Mouse (Mus musculus): Measurements from ENCODE around the gene Gm20431. TPM values are rescaled to one million over a fixed set of nuclear protein-coding genes. Genes with fewer than 3 reads are reported as not detected.

The Gm20431 gene
- total RNA-seq, 2 experiments from 2014 or later = 6.1 TPM; not detected in 1

DNA sequence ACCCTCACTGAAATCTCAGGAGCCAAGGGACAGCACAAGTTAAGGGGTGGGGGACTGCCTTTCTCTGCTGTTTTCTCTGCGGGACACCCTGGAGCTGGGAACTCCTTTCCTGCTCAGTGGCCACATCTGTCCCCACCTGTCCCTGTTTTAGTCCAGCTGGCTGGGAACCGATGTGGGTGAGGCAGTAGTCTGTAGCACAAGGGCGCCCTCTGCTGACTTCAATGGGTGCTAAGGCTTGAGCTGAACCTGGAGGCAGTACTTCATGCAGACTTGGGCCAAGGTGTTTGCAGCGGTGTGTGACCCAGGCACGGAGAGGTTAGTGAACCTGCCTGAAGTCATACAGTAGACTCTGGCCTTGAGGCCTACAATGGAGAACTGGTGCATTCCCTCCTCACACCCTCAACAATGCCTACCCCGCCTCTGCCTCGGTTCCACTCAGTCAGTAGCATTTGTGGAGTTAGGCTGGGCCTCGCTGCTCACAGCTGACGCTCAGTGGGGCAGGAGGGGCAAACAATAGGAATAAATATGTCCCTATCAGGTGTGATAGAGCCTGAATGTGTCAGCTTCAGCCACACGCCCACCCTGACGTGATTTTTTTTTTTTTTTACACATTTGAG is 56.0 kb downstream of the Gm20431 start:
- ATAC-seq (ENCODE audit: poor library complexity, severe bottlenecking) = peak; percentile 91

DNA sequence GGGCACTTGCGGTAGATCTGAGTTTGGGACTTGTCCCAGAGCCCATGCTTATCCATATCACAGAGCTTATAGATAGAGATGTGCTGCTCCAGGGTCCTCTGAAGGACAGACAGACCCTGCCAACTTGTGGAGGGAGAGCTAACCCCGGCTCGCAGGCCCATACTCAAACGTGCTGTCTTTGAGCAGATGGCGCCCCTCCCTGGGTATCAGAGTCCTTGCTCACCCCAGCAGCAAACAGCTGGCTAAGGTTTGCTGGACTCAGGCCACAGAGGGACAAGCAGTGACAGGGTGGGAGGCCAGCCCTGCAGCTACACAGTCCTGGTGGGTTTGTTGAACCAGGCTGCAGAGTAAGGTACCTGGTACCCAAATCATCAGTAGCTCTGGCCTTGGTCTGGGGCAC is 58.3 kb downstream of the Gm20431 start:
- ATAC-seq (ENCODE audit: poor library complexity, severe bottlenecking) = no peak

DNA sequence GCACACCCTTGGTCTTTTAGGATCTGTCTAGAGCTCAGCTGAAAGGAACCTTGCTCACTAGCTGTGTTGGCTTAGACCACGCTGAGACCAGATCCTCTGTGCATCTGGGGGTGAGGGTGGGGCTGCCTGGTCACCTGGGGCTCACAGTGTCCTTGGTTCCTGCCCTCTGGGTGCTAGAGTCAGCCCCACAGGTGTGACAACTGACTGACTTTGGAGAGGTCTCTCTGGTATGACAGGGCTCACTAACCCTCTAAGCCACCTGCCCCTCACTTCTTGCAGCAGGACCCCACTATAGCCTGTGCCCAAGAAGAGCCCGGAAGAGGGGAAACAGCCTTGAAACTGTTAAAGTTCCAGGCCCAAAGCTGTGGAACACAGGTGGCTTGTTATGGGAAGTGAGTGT is 58.9 kb downstream of the Gm20431 start:
- ATAC-seq (ENCODE audit: poor library complexity, severe bottlenecking) = no peak

DNA sequence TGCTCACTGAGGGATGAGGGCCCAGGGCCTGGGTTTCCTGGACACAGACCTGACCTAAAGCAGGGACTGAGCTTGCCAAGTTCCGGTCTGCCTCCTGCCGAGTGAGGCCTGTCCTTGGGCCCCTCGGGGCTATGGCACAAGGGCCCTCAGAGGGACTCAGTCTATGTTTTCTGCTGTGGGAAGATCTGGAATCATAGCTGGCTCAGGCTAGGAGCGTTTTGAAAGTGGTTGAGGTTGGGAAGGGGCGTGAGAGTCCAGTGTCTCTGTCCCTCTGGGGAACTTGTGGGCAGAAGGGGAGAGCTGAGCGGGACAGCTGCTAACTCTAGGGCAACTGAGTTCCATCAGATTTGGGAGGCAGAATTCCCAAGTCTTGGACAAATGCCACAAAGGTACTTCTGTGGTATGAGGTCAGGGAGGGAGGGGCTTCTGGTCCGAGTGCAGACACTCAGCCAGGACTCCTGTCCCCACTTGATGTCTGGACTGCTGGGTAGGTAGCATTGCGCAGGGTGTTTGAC is 60.8 kb downstream of the Gm20431 start:
- ATAC-seq (ENCODE audit: poor library complexity, severe bottlenecking) = no peak

DNA sequence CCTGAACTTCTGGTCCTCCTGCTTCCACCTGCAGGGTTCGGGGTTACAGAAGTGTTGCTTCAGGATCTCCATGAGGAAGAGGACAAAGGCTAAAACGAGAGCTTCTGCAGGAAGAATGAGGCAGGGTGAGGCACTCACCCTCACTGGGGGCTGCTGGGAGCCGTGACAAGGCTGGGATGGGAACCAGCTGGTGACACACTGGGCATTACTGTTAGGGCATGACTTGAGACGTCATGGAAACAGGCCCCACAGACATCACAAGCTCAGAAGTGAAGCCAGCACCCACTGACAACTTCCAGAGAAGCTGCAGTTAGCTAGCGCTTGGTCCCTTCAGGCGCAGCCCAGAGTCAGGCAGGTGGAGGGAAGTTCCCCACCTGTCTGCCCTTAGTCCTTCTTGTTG is 61.4 kb downstream of the Gm20431 start:
- ATAC-seq (ENCODE audit: poor library complexity, severe bottlenecking) = no peak

DNA sequence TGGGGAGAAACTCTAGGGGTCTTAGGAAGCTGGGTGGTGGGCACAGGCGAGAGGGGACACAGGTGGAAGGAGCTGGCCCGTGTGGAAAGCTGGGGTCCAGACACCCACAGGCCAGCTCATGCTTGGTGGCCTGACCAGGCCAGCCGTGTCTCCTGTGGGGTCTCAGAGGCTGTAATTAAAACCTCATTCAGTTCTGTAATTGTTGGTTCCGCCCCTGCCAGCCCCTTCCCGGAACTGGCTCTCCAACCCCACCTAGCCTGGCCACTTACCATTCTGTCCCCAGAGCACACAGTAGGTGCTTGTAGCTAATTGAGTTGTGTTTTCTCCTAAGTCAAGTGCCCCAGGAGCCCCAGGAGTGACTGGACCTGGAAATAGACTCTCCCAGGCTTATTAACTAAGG is 62.1 kb downstream of the Gm20431 start:
- no peak for ATAC-seq (ENCODE audit: poor library complexity, severe bottlenecking)

DNA sequence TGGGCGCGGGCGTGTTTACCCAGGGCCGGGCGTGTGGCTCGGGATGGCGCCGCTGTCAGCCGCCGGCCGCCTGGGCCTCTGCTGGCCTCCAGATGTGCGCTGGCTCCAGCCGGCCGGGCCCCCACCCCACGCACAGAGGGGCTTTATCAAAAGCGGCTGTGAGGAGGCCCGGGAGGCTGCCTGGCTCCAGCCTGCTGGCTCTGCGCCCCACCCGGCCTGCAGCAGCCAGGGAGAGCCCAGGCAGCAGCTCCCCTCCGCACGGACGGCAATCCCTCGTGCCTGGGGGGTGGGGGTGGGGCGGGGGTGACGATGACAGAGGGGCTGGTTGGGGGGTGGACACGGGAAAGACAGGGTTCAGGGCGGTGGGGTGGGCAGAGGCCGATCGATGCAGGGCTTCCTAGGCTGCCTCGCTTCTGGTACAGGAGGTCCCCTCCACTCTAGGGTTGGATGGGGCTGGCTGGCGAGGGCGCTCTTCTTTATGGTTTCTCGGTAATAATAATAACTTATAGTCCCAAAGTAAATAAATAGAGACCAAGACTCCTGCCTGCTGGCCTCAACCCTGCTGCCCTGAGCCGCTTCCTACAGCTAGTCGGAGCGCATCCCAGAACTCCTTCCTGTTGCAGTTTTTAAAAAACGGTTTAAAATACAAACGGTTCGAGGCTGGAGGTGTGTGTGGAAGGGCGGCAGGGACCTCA is 63.7 kb downstream of the Gm20431 start:
- ATAC-seq (ENCODE audit: poor library complexity, severe bottlenecking) = no peak

DNA sequence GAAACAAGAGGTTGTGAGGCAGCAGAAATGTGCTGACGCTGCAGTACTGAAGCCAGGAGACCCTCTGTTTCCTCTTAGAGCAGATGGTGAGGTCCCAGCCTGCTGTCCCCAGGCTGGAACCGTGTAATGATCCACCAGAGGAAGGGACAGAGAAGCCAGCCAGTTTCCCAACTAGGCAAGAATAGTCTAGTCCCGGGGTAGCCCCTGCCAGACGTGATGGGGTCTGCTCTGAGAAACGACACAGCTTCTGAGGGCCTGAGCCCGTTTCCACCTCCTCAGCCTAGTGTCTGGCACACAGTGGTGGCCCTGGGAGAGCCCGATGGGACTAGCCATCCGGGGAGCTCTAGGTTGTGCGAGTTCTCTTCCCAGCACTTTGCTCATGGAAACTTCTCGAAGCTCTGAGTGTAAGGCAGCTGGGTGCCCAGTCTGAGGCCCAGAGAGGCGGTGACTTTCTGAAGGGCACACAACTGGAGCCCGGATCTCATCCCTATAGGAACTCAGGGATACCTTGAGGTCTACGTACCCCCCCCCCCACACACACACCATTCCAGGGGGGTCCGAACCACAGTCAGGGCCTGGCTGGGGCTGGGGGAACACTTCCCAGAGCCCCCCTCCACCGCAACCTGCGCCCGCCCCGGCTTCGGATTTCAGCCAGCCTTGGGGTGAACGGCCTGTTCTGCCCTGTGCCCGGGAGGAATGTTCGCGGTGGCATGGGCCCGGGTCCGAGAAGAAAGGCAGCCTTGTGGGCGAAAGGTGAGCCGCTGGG is 64.4 kb downstream of the Gm20431 start:
- ATAC-seq (ENCODE audit: poor library complexity, severe bottlenecking) = no peak

DNA sequence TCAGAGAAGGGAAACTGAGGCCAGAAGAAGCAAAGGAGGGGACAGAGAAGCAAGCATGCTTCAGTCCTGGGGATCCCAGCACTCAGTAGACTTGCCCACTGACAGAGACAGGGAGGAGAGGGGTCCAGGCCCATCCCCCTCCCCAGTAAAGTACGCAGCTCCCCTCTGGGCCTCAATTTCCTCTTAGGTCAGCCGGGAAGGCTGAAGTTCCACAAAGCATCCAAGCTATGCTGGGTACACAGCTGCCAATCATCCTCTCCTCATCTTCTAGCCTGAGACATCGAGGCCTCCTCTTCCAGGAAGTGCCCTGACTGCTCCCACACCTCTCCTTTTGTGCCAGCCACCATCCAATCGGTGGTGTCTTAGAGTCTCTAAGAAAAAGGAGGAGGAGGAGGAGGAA is 65.0 kb downstream of the Gm20431 start:
- ATAC-seq (ENCODE audit: poor library complexity, severe bottlenecking) = no peak

DNA sequence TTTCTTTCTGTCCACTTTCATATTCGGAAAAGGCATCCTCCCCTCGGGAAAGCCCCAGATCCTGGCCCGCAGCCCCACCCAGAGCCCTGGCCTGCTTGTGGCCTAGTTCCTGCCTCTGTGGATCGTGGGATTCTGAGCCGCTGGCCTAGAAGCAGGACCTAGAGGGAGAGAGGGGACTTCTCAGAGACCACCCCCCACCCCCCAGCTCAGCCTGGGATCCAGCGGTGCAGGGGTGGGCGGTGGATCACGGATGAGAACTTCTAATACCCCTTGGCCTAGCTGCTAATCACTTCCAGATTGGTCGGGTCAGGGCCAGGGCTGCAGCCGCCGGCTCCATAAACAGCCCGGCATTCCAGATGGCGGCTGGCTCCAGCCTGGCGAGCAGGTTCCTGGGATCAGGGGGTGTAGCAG is 65.5 kb downstream of the Gm20431 start:
- no peak for ATAC-seq (ENCODE audit: poor library complexity, severe bottlenecking)

DNA sequence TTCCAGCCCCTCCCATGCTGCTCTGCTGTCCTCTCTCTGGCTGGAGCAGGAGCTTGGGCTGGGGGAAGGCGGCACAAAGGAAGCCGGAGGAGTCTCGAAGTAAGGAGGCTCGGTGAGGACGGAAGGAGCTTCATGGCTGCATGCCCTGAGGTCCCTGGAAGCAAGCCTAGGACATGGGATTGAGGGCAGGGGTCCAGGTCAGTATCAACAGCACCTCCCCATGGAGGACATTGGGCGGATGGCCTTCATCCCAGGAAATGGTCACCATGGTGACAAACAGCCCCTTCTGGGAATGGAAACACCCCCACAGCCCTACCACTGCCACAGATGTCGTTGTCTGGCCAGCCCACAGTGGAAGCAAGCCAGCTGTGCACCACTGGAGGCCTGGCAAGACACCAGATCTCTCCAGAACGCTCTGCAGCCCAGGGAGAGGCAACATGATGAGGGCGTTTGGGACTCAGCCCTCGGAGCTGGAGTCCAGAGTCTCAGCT is 66.8 kb downstream of the Gm20431 start:
- no peak for ATAC-seq (ENCODE audit: poor library complexity, severe bottlenecking)

DNA sequence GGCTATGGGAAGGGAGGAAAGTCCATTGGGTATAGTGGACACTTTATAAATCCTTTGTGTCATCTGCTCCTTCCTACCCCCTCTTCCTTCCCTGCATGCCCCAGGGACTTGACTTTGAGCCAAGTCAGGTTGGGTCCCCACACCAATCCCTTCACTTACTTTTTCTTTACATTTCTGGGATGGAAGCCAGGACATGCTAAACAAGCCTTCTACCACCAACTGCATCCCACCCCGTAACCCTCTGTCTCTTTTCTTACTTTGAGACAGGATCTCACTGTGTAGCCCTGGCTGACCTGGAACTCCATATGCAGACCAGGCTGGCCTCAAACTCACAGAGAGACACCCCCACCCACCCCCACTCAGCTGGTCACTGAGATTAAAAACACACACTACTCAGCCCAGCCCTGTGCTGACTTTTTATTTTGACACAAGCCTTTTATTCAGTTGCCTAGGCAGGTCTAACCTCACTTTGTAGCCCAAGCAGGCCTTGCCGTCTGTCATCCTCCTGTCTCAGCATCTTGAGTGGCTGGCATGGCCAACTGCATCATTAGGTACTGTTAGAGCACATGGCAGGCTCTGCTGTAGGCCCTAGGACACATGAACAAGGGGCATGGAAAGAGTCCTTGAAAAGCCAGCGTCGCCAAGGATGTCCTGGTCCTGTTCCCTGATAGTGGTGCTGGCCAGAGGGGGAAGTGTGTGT is 67.6 kb downstream of the Gm20431 start:
- no peak for ATAC-seq (ENCODE audit: poor library complexity, severe bottlenecking)

DNA sequence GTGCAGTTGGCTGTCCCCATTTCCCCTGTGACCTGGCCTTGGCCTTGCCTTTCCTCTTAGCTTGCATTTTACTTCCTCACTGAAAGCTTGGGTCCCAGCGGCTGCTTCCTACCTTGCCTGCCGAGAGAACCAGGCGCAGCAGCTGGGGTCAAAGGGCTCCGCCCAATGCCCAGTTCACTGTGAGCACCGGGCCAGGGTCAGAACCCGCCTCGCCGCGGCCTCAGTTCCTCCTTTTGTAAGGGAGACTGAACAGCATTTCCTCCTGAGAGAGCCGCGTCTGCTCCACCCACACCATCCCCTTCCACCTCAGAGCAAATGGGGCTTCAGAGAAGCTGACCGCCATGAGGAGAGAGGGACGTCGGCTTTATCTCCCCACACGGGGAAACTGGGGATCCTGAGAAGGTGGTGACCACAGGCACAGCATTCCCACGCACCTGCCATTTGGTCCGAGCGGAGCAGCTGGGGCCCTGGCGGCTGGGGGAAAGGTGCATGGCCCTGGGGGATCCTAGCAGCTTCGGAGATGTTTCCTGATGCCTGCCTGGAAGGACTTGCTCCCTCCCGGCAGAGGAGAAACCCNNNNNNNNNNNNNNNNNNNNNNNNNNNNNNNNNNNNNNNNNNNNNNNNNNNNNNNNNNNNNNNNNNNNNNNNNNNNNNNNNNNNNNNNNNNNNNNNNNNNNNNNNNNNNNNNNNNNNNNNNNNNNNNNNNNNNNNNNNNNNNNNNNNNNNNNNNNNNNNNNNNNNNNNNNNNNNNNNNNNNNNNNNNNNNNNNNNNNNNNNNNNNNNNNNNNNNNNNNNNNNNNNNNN is 72.3 kb downstream of the Gm20431 start:
- ATAC-seq (ENCODE audit: poor library complexity, severe bottlenecking) = peak; percentile 68

DNA sequence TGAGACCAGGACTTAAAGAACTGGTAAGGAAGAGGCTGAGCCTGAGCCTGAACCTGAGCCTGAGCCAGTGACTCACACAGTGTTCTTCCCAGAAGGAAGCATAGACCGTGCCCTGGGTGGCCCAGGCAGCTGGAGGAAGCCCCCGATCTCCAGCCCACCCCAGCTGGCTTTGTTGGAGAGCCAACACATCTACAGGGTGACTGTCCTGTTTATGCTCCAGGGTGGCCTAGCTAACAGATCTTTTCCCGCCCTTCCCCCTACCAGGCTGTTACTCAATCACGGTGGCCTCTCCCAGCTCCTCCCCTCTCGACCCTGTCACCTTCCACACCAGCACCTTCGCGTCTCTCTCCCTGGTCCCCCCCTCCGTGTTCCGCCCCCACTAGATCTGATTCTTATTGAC is 74.3 kb downstream of the Gm20431 start:
- no peak for ATAC-seq (ENCODE audit: poor library complexity, severe bottlenecking)

DNA sequence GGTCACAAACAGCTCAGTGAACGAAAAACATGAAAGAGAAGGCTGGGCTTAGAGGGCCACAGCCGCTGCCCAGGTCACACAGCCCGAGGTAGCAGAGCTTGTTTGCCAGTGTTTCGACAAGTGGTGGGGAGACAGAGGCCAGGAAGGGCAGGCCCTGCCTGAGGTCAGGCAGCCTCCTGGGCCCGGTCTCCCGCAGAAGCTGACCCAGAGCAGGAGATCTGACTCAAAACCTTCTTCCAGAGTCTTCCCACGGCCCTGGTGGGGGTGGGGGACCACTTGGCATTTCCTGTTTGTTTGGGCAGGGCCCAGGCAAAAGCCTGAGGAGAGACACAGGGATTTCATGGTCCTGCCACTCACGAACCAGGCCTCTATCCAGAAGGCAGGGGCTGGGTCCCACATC is 75.3 kb downstream of the Gm20431 start:
- no peak for ATAC-seq (ENCODE audit: poor library complexity, severe bottlenecking)

DNA sequence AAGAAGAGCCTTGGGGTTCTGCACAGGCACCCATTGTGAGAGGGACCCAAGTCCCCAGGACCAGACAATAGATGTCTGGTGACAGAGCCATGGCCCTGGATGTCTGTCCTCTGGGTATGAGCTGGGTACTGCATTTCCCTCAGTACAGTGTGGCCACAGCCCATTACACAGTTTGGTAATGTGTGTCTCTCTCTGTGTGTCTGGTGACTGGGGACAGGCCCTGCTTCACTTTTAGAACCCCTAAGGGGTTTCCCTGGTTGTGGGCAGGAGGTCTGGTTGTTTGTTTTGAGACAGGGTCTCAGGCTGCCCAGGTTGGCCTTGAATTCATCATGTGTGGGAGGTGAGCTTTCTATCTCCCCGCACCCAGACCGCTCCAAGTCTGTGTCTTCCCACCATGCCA is 76.0 kb downstream of the Gm20431 start:
- ATAC-seq (ENCODE audit: poor library complexity, severe bottlenecking) = no peak

DNA sequence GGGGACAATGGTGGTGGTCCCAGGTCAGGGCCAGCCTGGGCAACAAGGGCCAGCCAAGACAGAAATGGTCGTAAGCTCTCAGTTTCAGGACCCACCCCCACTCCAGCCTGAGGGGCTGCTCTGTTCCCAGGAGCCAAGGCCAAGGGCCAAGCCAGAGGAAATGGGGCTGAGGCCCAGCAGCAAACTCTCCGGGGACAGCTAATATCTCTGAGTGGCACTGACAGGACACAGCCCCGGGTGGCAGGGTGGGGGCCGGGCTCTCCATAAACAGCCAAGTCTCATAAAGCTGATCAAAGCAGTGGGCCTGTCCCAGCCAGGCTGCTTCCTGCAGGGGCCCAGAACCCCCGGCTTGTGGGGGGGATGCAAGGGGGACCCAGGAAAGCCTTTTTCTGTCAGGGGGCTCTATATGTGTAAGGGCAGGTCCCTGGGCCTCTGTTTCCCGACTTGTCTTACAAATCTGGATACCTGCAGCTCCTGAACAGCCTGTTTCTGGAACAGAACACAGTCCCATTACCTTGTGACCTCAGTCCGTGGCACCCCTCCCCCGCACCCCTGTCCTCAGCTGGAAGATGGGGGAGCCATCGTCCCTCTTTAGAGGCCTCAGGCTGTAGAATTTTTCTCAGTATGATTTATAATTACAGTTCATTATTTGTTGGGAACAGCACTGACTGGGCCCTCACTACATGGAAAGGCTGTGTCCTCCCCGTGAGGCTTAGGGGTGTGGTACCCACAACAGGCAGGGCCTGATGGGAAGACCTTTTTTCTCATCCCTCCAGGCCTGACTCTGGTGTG is 77.9 kb downstream of the Gm20431 start:
- no peak for ATAC-seq (ENCODE audit: poor library complexity, severe bottlenecking)

DNA sequence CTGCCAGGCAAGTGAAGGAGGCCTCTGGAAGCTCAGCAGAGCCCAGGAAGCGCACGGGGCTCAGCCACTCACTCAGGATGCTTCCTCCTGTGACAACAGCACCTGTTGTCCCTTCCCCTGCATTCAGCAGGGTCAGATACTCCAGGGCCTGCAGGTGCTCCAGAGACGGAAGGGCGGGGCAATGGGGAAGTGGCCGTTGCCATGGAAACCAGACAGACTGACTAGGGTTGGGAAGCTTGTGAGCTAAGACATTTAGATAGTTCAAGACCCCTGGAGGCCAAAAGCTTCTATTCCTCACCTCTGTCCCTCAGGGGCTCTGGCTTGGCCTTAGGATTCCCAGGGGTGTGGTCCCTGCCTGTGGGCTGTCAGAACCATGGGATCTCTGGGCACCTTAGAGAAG is 82.8 kb downstream of the Gm20431 start:
- peak; percentile 85 for ATAC-seq (ENCODE audit: poor library complexity, severe bottlenecking)

DNA sequence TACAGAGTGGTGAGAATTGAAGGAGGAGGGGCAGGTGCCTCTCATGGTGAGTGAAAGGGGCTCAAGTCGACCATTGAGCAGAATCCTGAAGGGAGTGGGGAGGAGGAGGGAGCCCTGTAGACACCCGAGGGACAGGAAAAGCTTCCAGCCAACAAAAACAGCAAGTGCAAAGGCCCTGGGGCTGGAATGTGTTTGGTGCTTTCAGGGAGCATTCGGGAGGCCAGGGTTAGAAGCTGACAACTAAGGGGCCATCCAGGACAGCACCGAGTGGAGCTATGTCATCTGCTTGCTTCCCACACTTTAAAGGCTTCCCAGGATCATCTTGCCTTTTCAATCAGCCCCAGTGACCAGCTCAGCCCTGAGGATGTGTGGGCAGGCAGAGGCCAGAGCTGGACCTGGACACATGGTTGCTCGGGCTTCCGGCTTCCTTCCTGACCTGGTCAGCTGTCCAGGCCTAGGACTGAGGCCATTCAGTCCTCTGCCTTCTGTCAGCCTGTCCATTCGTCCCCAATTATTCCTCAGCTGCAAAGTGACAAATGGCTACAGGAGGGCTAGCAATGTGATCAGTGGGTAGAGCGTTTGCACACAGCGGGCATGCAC is 84.0 kb downstream of the Gm20431 start:
- ATAC-seq (ENCODE audit: poor library complexity, severe bottlenecking) = no peak
